Mouse (Mus musculus) forebrain, embryonic 11.5 days (tissue): Measurements from ENCODE around the gene Lrrk1. TPM values are rescaled to one million over a fixed set of nuclear protein-coding genes. Genes with fewer than 3 reads are reported as not detected.

Experiments used
- ATAC-seq: fragments of 200-750 bp; cut with Nextera tagmentation; replicated peaks from 2 replicates; pipeline ENCODE4 v1.8.0; 2017; ENCODE audit warnings: moderate TSS enrichment; ENCODE audit not compliant: low FRiP score
- DNase-seq: peaks from one replicate; pipeline ENCODE4 v3.0.0-alpha.2; 2017; ENCODE audit warnings: low spot score
- H3K27ac ChIP-seq: fragments of 300-500 bp; sonication (generic); 2 replicates; pipeline ENCODE4 v1.5.1; 2014; ENCODE audit warnings: low read depth, low read length
- H3K27me3 ChIP-seq: fragments of 300-500 bp; sonication (generic); 2 replicates; pipeline ENCODE4 v1.6.1; 2014; ENCODE audit warnings: mild to moderate bottlenecking, low read length, mixed read lengths; ENCODE audit not compliant: control insufficient read depth, insufficient read depth
- H3K36me3 ChIP-seq: fragments of 300-500 bp; sonication (generic); 2 replicates; pipeline ENCODE4 v1.6.1; 2014; ENCODE audit warnings: mild to moderate bottlenecking, low read length, moderate library complexity, mixed read lengths; ENCODE audit not compliant: control insufficient read depth, insufficient read depth
- H3K4me1 ChIP-seq: fragments of 300-500 bp; sonication (generic); replicated peaks from 2 replicates; pipeline ENCODE4 v1.6.1; 2014; ENCODE audit warnings: low read length, mixed read lengths; ENCODE audit not compliant: control insufficient read depth, insufficient read depth
- H3K4me2 ChIP-seq: fragments of 300-500 bp; sonication (generic); 2 replicates; pipeline ENCODE4 v1.6.1; 2014; ENCODE audit warnings: low read depth, mild to moderate bottlenecking, low read length, moderate library complexity, mixed read lengths; ENCODE audit not compliant: severe bottlenecking
- H3K4me3 ChIP-seq: fragments of 300-500 bp; sonication (generic); 2 replicates; pipeline ENCODE4 v1.5.1; 2014; ENCODE audit warnings: low read depth, low read length
- H3K9ac ChIP-seq: fragments of 300-500 bp; sonication (generic); 2 replicates; pipeline ENCODE4 v1.6.1; 2014; ENCODE audit warnings: low read length
- H3K9me3 ChIP-seq: fragments of 300-500 bp; sonication (generic); 2 replicates; pipeline ENCODE4 v1.6.1; 2016; ENCODE audit warnings: low read length, mixed read lengths; ENCODE audit not compliant: control insufficient read depth
- WGBS: fragments of 180-500 bp; shearing (Covaris S2); extraction: QIAGEN DNeasy Blood & Tissue Kit; methylation state at CpG from one replicate; pipeline ENCODE4 v1.1.7; 2014; 5-methylcytosine and 5-hydroxymethylcytosine counted together
- microRNA-seq: library from miRNA; unstranded; fragments of <30 nt; microRNA quantifications from one replicate; pipeline ENCODE4, GENCODE M21; 2016; ENCODE audit not compliant: insufficient number of aligned reads
- polyA plus RNA-seq: library from polyadenylated mRNA; unstranded; fragments of >200 nt; fragmentation: Nextera tagmentation; extraction: Ambion mirVana; gene quantifications from 2 replicates; pipeline ENCODE4 v1.2.1, GENCODE M21; 2014

Lrrk1 gene
- polyA plus RNA-seq, 1 experiment from 2014 or later, result 3.3 TPM

DNA sequence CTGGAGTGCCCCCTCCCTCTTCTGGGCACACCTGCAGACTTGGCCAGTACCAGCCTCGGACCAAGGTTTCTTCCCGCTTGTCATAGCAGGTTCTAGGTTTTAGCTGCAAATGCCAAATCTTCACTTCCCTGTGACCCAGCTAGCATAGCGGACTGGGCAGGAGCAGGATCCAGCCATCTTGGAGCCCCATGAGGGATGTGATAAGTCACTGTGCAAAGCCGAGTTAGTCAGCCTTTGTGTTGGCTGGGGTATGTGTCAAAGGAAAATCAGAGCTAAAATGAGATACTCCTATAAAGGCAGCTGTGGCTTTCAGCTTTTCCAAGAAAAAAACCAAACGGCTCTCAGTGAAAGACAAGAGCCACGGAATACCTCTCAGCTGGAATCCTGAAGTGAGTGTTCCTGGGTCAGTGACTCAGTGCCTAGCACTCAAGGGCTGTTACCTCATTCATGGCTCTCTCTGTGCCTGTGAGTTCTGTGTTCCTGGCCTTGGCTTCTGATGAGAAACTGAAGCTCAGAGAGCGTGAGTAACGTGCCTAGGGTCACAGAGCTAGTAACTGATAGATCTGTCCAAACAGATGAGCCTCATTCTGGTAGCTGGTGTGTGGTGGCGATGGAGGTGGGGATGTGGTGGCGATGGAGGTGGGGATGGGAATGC, 207.3 kb downstream of the Lrrk1 start:
- no peaks in the 10 kb centered on the region for H3K27me3 ChIP-seq
- peak; percentile 27 for DNase-seq
- H3K4me3 ChIP-seq, result no peak overlapping the region
- H3K4me2 ChIP-seq, result no peak overlapping the region
- H3K9me3 ChIP-seq, result no peaks in the 10 kb centered on the region
- H3K4me1 ChIP-seq, result no peaks in the 10 kb centered on the region
- no peak for ATAC-seq
- H3K36me3 ChIP-seq, result no peaks in the 10 kb centered on the region; the same call in 1 of the 2 replicates
- WGBS, result 88% methylated on average over 10 of the region's 10 CpGs
- H3K27ac ChIP-seq, result no peak overlapping the region
- no peak overlapping the region for H3K9ac ChIP-seq

DNA sequence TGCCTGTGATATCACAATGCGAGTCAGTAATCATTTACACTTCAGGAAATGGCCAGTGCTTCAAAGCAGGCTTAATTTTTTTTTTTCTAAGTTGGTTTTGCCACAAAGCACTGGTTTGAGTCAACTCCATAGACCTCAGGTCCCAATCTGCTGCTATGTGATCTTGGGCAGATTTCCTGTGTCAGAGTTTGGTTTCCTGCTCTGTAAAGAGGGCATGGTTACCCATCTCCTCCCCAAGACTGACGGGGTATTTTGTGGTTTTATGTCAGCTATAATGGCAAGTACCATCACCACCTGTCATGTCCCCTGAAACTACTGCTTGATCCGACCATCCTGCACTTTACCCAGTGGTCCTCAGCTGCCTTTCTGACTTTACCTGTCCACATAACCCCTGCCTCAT, 207.9 kb downstream of the Lrrk1 start:
- H3K9ac ChIP-seq, result no peak overlapping the region
- DNase-seq (peak; percentile 17), ATAC-seq (no peak)
- H3K27ac ChIP-seq, result no peak overlapping the region
- H3K4me2 ChIP-seq, result no peak overlapping the region
- H3K9me3 ChIP-seq, result no peaks in the 10 kb centered on the region
- H3K4me1 ChIP-seq, result no peaks in the 10 kb centered on the region
- 91% methylated on average over 3 of the region's 3 CpGs for WGBS
- no peaks in the 10 kb centered on the region for H3K27me3 ChIP-seq
- no peaks in the 10 kb centered on the region; the same call in 1 of the 2 replicates for H3K36me3 ChIP-seq
- no peak overlapping the region for H3K4me3 ChIP-seq

DNA sequence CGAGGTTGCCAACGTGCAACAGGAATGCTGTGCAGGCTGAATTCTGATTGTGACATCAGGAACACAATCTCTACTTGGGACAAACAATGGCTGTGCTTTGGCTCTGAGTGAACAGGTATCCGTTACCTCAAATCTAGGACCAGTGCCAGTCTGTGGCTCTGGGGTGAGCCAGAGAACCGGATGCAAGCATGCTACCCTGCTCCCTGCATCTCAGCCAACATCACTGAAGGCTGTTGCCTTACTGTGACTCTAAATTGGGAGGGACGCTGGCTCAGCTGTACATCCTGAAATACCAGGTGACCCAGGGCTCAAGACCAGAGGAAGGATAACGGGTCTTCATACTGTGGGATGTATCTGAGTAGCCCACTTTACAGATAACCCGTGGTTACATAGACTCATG, 208.4 kb downstream of the Lrrk1 start:
- Histone ChIP-seq H3K4me2 (no peak overlapping the region), H3K36me3 (no peaks in the 10 kb centered on the region; the same call in 1 of the 2 replicates), H3K4me3 (no peak overlapping the region), H3K27ac (no peak overlapping the region), H3K9me3 (no peaks in the 10 kb centered on the region), H3K27me3 (no peaks in the 10 kb centered on the region), H3K9ac (no peak overlapping the region), H3K4me1 (no peaks in the 10 kb centered on the region)
- no peak for DNase-seq
- WGBS, result 89% methylated on average over 7 of the region's 7 CpGs
- ATAC-seq, result no peak

DNA sequence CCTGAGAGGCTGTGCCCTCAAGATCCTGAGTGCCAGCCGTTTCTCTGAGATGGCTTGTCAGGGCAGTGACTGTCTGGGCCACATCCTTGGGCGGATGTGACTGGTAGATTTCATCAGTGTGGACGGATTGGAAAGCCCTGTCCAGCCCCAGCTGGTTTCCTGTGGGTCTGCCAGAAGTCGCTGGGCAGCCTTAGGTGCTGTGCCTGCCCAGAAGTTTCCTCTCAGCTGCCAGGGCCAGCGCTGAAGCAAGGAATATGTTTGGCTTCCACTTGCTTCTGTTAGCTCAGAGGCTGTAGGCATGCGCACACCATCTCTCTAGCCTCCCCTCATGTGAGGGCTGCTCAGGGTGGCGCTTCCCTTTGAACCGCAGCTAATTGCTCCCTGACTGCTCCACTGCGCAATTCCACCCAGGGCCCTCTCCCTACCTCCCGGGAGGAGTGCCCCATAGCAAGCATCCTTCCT, 209.0 kb downstream of the Lrrk1 start:
- Histone ChIP-seq H3K27me3 (no peaks in the 10 kb centered on the region), H3K9me3 (no peaks in the 10 kb centered on the region), H3K4me1 (no peaks in the 10 kb centered on the region), H3K36me3 (no peaks in the 10 kb centered on the region; the same call in 1 of the 2 replicates), H3K4me3 (no peak overlapping the region), H3K9ac (no peak overlapping the region), H3K4me2 (no peak overlapping the region), H3K27ac (no peak overlapping the region)
- ATAC-seq (no peak), DNase-seq (peak; percentile 45)
- 71% methylated on average over 10 of the region's 10 CpGs for WGBS

DNA sequence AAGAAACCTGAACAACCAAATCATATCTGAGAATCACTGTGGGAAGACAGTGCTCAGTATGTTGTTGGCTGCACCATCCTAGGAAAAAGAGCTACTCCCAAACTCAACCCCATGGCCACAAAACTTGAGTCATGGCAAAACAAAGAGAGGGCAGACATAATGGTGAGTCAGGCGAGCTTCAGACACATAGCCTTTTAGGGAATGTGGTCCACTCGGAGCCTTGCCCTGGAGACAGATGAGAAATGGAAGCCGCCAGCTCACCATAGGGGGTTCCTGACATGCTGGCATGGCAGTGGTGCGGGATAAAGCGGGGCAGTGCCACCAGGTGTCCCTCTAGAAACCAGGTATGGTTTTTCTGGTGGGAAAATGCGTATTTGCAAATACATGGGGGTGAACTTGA, 210.0 kb downstream of the Lrrk1 start:
- 91% methylated on average over 6 of the region's 6 CpGs for WGBS
- no peak for ATAC-seq

DNA sequence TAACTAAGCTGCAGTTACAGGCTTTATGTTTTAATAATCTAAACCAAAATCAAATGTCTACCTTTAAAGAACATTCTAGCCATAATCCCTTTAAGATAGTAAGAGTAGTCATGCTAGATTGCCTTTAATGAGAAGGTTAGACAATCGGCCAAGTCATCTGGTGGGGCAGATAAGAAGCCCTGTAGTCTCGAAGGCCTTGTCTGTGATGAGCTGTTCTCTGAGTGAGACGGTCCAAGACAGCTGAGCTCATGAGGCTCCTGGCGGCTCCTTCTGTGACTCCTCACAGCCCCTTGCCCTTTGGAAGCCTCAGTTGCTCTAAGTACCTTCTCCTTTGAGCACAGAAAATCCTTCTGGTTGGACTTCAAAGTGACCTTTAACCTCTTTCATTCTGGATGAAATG, 211.2 kb downstream of the Lrrk1 start:
- ATAC-seq (no peak), DNase-seq (peak; percentile 30)
- Histone ChIP-seq H3K4me3 (no peak overlapping the region), H3K9me3 (no peaks in the 10 kb centered on the region), H3K4me2 (no peak overlapping the region), H3K36me3 (no peaks in the 10 kb centered on the region; the same call in 1 of the 2 replicates), H3K4me1 (no peaks in the 10 kb centered on the region), H3K9ac (no peak overlapping the region), H3K27ac (no peak overlapping the region), H3K27me3 (no peaks in the 10 kb centered on the region)
- 86% methylated on average over 4 of the region's 4 CpGs for WGBS

More for the DNA sequence above, 210.0 kb downstream of the Lrrk1 start:
- Histone ChIP-seq H3K4me1 (no peaks in the 10 kb centered on the region), H3K4me3 (no peak overlapping the region), H3K27me3 (no peaks in the 10 kb centered on the region), H3K4me2 (no peak overlapping the region), H3K9me3 (no peaks in the 10 kb centered on the region), H3K36me3 (no peaks in the 10 kb centered on the region; the same call in 1 of the 2 replicates), H3K9ac (no peak overlapping the region), H3K27ac (no peak overlapping the region)
- DNase-seq, result peak; percentile 45

Small RNAs within 50 kb of the gene (microRNA-seq; reads per million reads assigned to microRNA genes)
- not detected for gene Mir7057

Other genes starting within 250 kb of the Lrrk1 start
- gene Gm10974, start 22.4 kb downstream of the Lrrk1 start, polyA plus RNA-seq, result not detected in 2 replicates
- 2.2 and 3.7 TPM in 2 replicates for gene Aldh1a3, start 39.2 kb upstream of the Lrrk1 start, polyA plus RNA-seq